Mouse (Mus musculus) cortical plate, adult 2 months (tissue): ENCODE data around the gene Tex2.

ENCODE experiments used
- CTCF ChIP-seq: fragments of 200-500 bp; IDR thresholded peaks from 2 replicates; pipeline ENCODE4 v1.5.1; 2011; ENCODE audit warnings: mild to moderate bottlenecking, control low read depth, low read length; ENCODE audit not compliant: insufficient read depth; ENCODE audit errors: extremely low read depth
- POLR2A ChIP-seq: fragments of 200-500 bp; IDR thresholded peaks from 2 replicates; pipeline ENCODE4 v1.6.1; 2011; ENCODE audit warnings: mild to moderate bottlenecking, low read length, control low read depth; ENCODE audit not compliant: insufficient read depth; ENCODE audit errors: extremely low read depth

GRCm38 (mm10) chr11:106486042-106486865 is 127.0 kb downstream of the Tex2 start:
- no peak for TF ChIP-seq CTCF
- no peak for TF ChIP-seq POLR2A
